Mouse (Mus musculus) myocyte (in vitro differentiated cells): ENCODE results near the gene Soga1. TPM values are rescaled to one million over a fixed set of nuclear protein-coding genes. Genes with fewer than 3 reads are reported as not detected.

Source experiments
- H3K27me3 ChIP-seq: one replicate; pipeline ENCODE4 v1.6.1; 2011; ENCODE audit not compliant: control insufficient read depth, insufficient read depth, insufficient read length
- H3K36me3 ChIP-seq: one replicate; pipeline ENCODE4 v1.6.1; 2011; ENCODE audit not compliant: control insufficient read depth, insufficient read depth
- H3K4me2 ChIP-seq: one replicate; pipeline ENCODE4 v1.6.1; 2011; ENCODE audit warnings: low read depth, control low read depth
- H3K4me3 ChIP-seq: one replicate; pipeline ENCODE4 v1.5.1; 2011; ENCODE audit warnings: mild to moderate bottlenecking, control low read depth, moderate library complexity
- H3K79me2 ChIP-seq: one replicate; pipeline ENCODE4 v1.6.1; 2011; ENCODE audit not compliant: control insufficient read depth, insufficient read depth
- H3ac ChIP-seq: one replicate; pipeline ENCODE4 v1.6.1; 2011; ENCODE audit not compliant: control insufficient read depth, insufficient read length
- CEBPB ChIP-seq: IDR thresholded peaks from 2 replicates; pipeline ENCODE4 v1.6.1; 2011; ENCODE audit warnings: mild to moderate bottlenecking, moderate library complexity; ENCODE audit not compliant: poor library complexity, insufficient read depth, severe bottlenecking
- E2F4 ChIP-seq: IDR thresholded peaks from one replicate; pipeline ENCODE4 v1.6.1; 2011; ENCODE audit warnings: mild to moderate bottlenecking, control low read depth, moderate library complexity; ENCODE audit not compliant: insufficient read depth
- MAX ChIP-seq: IDR thresholded peaks from one replicate; pipeline ENCODE4 v1.6.1; 2011; ENCODE audit warnings: low read depth, mild to moderate bottlenecking, control low read depth
- MYOD1 ChIP-seq, 3 experiments: IDR thresholded peaks; one replicate each; pipeline ENCODE4 v1.6.1; 2011; ENCODE audit warnings: control low read depth in 2 of 3, low read depth in 2 of 3, mild to moderate bottlenecking in 2 of 3, moderate library complexity in 1 of 3; ENCODE audit not compliant: insufficient read length in 2 of 3, control insufficient read depth in 1 of 3
- MYOG ChIP-seq, 3 experiments: IDR thresholded peaks; one replicate each; pipeline ENCODE4 v1.6.1; 2011; ENCODE audit warnings: control low read depth in 2 of 3, low read depth in 2 of 3, mild to moderate bottlenecking in 2 of 3; ENCODE audit not compliant: insufficient read length in 2 of 3, control insufficient read depth in 1 of 3, insufficient read depth in 1 of 3
- POLR2A ChIP-seq: IDR thresholded peaks from one replicate; pipeline ENCODE4 v1.6.1; 2011; ENCODE audit warnings: low read depth, mild to moderate bottlenecking, control low read depth, moderate library complexity; ENCODE audit not compliant: insufficient read length
- POLR2AphosphoS2 ChIP-seq: IDR thresholded peaks from one replicate; pipeline ENCODE4 v1.6.1; 2011; ENCODE audit warnings: low read depth, control low read depth; ENCODE audit not compliant: insufficient read length
- REST ChIP-seq: IDR thresholded peaks from one replicate; pipeline ENCODE4 v1.6.1; 2011; ENCODE audit warnings: mild to moderate bottlenecking, control low read depth, moderate library complexity; ENCODE audit not compliant: insufficient read depth, insufficient read length
- SRF ChIP-seq: IDR thresholded peaks from one replicate; pipeline ENCODE4 v1.6.1; 2011; ENCODE audit warnings: low read depth; ENCODE audit not compliant: control insufficient read depth, insufficient read length
- TCF12 ChIP-seq: IDR thresholded peaks from one replicate; pipeline ENCODE4 v1.6.1; 2011; ENCODE audit warnings: mild to moderate bottlenecking, control low read depth; ENCODE audit not compliant: poor library complexity, insufficient read depth, severe bottlenecking
- TCF3 ChIP-seq: IDR thresholded peaks from one replicate; pipeline ENCODE4 v1.6.1; 2011; ENCODE audit warnings: low read depth, control low read depth; ENCODE audit not compliant: insufficient read length
- USF1 ChIP-seq: IDR thresholded peaks from one replicate; pipeline ENCODE4 v1.6.1; 2011; ENCODE audit warnings: low read depth, mild to moderate bottlenecking, control low read depth, moderate library complexity
- polyA plus RNA-seq: library from polyadenylated mRNA; unstranded; fragments of >200 nt; fragmentation: generic; extraction: Trizol; gene quantifications from one replicate; pipeline ENCODE4 v1.2.1, GENCODE M21; 2012; ENCODE audit warnings: missing spikeins

The Soga1 gene
- polyA plus RNA-seq, 1 experiment: 11.9 TPM

- H3K79me2 ChIP-seq: no peaks in the 10 kb centered on the region
- no peak overlapping the region for H3ac ChIP-seq
- no peak overlapping the region for H3K4me3 ChIP-seq
- H3K27me3 ChIP-seq: no peaks in the 10 kb centered on the region
- TF ChIP-seq POLR2AphosphoS2 (peak; percentile 10), MAX (no peak), USF1 (no peak)
- H3K4me2 ChIP-seq: no peak overlapping the region
- peaks cover 12% of the 10 kb centered on the region for H3K36me3 ChIP-seq
Measured at GRCm38 (mm10) chr2:157012341-157012740, 66.7 kb downstream of the Soga1 start.

- no peaks in the 10 kb centered on the region for H3K27me3 ChIP-seq
- H3K36me3 ChIP-seq: peaks cover 4% of the 10 kb centered on the region
- peaks cover 8% of the 10 kb centered on the region for H3K79me2 ChIP-seq
- TF ChIP-seq POLR2AphosphoS2 (peak; percentile 64), E2F4 (no peak), TCF3 (no peak), MAX (no peak)
- H3K4me3 ChIP-seq: no peak overlapping the region
- no peak overlapping the region for H3ac ChIP-seq
- H3K4me2 ChIP-seq: no peak overlapping the region
Measured at GRCm38 (mm10) chr2:157010634-157011310, 68.3 kb downstream of the Soga1 start.

GRCm38 (mm10) chr2:157010121-157010520, 68.9 kb downstream of the Soga1 start:
- Histone ChIP-seq H3K36me3 (no peaks in the 10 kb centered on the region), H3K4me3 (no peak overlapping the region), H3K27me3 (no peaks in the 10 kb centered on the region), H3K4me2 (no peak overlapping the region), H3K79me2 (peaks cover 10% of the 10 kb centered on the region), H3ac (no peak overlapping the region)
- TF ChIP-seq MYOG (IDR thresholded peaks at IDR 0.05; ENCODE audit: control insufficient read depth in 1 of 3, insufficient read depth in 1 of 3, insufficient read length in 2 of 3, low read depth in 2 of 3) (peak in 1 of 3 experiments; percentile 8), MYOD1 (IDR thresholded peaks at IDR 0.05; ENCODE audit: control insufficient read depth in 1 of 3, insufficient read length in 2 of 3, low read depth in 2 of 3) (no peak), POLR2A (no peak)

- no peak overlapping the region for H3K4me2 ChIP-seq
- no peaks in the 10 kb centered on the region for H3K27me3 ChIP-seq
- TF ChIP-seq REST (no peak), CEBPB (no peak), MYOG (IDR thresholded peaks at IDR 0.05; ENCODE audit: control insufficient read depth in 1 of 3, insufficient read depth in 1 of 3, insufficient read length in 2 of 3, low read depth in 2 of 3) (no peak), MAX (no peak), E2F4 (no peak), SRF (no peak), MYOD1 (IDR thresholded peaks at IDR 0.05; ENCODE audit: control insufficient read depth in 1 of 3, insufficient read length in 2 of 3, low read depth in 2 of 3) (no peak), POLR2A (no peak), USF1 (no peak), POLR2AphosphoS2 (no peak), TCF3 (no peak), TCF12 (no peak)
- peaks cover 7% of the 10 kb centered on the region for H3K36me3 ChIP-seq
- peaks cover 10% of the 10 kb centered on the region for H3K79me2 ChIP-seq
- H3K4me3 ChIP-seq: no peak overlapping the region
- H3ac ChIP-seq: no peak overlapping the region
Measured at GRCm38 (mm10) chr2:157008509-157008908, 70.5 kb downstream of the Soga1 start.

GRCm38 (mm10) chr2:157007234-157007596, 71.8 kb downstream of the Soga1 start:
- H3K4me3 ChIP-seq: peak overlapping the region; percentile 60

More at GRCm38 (mm10) chr2:157007234-157007596, 71.8 kb downstream of the Soga1 start:
- Histone ChIP-seq H3K79me2 (peaks cover 10% of the 10 kb centered on the region), H3K4me2 (peak overlapping the region; percentile 70), H3K36me3 (peaks cover 7% of the 10 kb centered on the region), H3K27me3 (no peaks in the 10 kb centered on the region), H3ac (peak overlapping the region; percentile 14)
- TF ChIP-seq MAX (no peak), REST (no peak), POLR2A (no peak), E2F4 (no peak), MYOG (IDR thresholded peaks at IDR 0.05; ENCODE audit: control insufficient read depth in 1 of 3, insufficient read depth in 1 of 3, insufficient read length in 2 of 3, low read depth in 2 of 3) (no peak)
